Mouse (Mus musculus) liver, postnatal 0 days (tissue): Measurements from ENCODE around the gene Chst11. TPM values are rescaled to one million over a fixed set of nuclear protein-coding genes. Genes with fewer than 3 reads are reported as not detected.

Experiments
- ATAC-seq: fragments of 200-750 bp; cut with Nextera tagmentation; 2 replicates; pipeline ENCODE4 v1.8.0; 2017; ENCODE audit warnings: mild to moderate bottlenecking, moderate library complexity
- DNase-seq: peaks from one replicate; pipeline ENCODE4 v3.0.0-alpha.2; 2016
- H3K27ac ChIP-seq: fragments of 300-500 bp; sonication (generic); 2 replicates; pipeline ENCODE4 v1.5.1; 2014; ENCODE audit warnings: antibody characterized with exemption, moderate library complexity, mild to moderate bottlenecking, low read depth
- H3K27me3 ChIP-seq: fragments of 300-500 bp; sonication (generic); 2 replicates; pipeline ENCODE4 v1.6.1; 2014; ENCODE audit warnings: low read length, control low read depth, mixed read lengths; ENCODE audit not compliant: insufficient read depth
- H3K36me3 ChIP-seq: fragments of 300-500 bp; sonication (generic); replicated peaks from 2 replicates; pipeline ENCODE4 v1.6.1; 2014; ENCODE audit warnings: mild to moderate bottlenecking, control low read depth, low read length, moderate library complexity, mixed read lengths; ENCODE audit not compliant: insufficient read depth
- H3K4me1 ChIP-seq: fragments of 300-500 bp; sonication (generic); 2 replicates; pipeline ENCODE4 v1.6.1; 2014; ENCODE audit warnings: antibody characterized with exemption, mild to moderate bottlenecking, control low read depth; ENCODE audit not compliant: insufficient read depth
- H3K4me2 ChIP-seq: fragments of 300-500 bp; sonication (generic); 2 replicates; pipeline ENCODE4 v1.6.1; 2014; ENCODE audit warnings: low read depth, mild to moderate bottlenecking, low read length, moderate library complexity, mixed read lengths
- H3K4me3 ChIP-seq: fragments of 300-500 bp; sonication (generic); 2 replicates; pipeline ENCODE4 v1.5.1; 2014; ENCODE audit warnings: low read depth, low read length
- H3K9ac ChIP-seq: fragments of 300-500 bp; sonication (generic); replicated peaks from 2 replicates; pipeline ENCODE4 v1.6.1; 2014; ENCODE audit warnings: mild to moderate bottlenecking, moderate library complexity
- H3K9me3 ChIP-seq: fragments of 300-500 bp; sonication (generic); 2 replicates; pipeline ENCODE4 v1.6.1; 2016; ENCODE audit warnings: mild to moderate bottlenecking, control low read depth, low read length, mixed read lengths
- CTCF ChIP-seq: sonication (generic); IDR thresholded peaks from 2 replicates; pipeline ENCODE4 v1.5.1; 2016; ENCODE audit warnings: antibody characterized with exemption, low read depth
- EP300 ChIP-seq: IDR thresholded peaks from 2 replicates; pipeline ENCODE4 v1.6.1; 2016; ENCODE audit warnings: antibody characterized with exemption, low read depth, mild to moderate bottlenecking
- WGBS: fragments of 180-500 bp; shearing (Covaris S2); extraction: QIAGEN DNeasy Blood & Tissue Kit; methylation state at CpG from one replicate; pipeline ENCODE4 v1.1.7; 2014; ENCODE audit not compliant: insufficient replicate concordance; 5-methylcytosine and 5-hydroxymethylcytosine counted together
- polyA plus RNA-seq: library from polyadenylated mRNA; unstranded; fragments of >200 nt; fragmentation: Nextera tagmentation; extraction: Ambion mirVana; gene quantifications from 2 replicates; pipeline ENCODE4 v1.2.1, GENCODE M21; 2015

Gene Chst11
- polyA plus RNA-seq, 1 experiment from 2014 or later, result 0.40 TPM

- Histone ChIP-seq H3K36me3 (no peaks in the 10 kb centered on the region), H3K4me2 (no peak overlapping the region), H3K27ac (no peak overlapping the region), H3K9me3 (no peaks in the 10 kb centered on the region), H3K27me3 (no peaks in the 10 kb centered on the region), H3K4me3 (no peak overlapping the region), H3K4me1 (no peaks in the 10 kb centered on the region), H3K9ac (no peak overlapping the region)
- ATAC-seq, result no peak
- WGBS, result 66% methylated on average over 10 of the region's 10 CpGs
- TF ChIP-seq EP300, result no peak
- no peak for TF ChIP-seq CTCF
- DNase-seq, result no peak
These were observed 57.5 kb downstream of the Chst11 start for GRCm38 (mm10) chr10:83042613-83043477.

GRCm38 (mm10) chr10:83043478-83044259, 58.4 kb downstream of the Chst11 start:
- TF ChIP-seq CTCF (no peak), EP300 (no peak)
- Histone ChIP-seq H3K4me1 (no peaks in the 10 kb centered on the region), H3K4me3 (no peak overlapping the region), H3K27ac (no peak overlapping the region), H3K9ac (no peak overlapping the region), H3K36me3 (no peaks in the 10 kb centered on the region), H3K4me2 (no peak overlapping the region), H3K27me3 (no peaks in the 10 kb centered on the region), H3K9me3 (no peaks in the 10 kb centered on the region)
- no peak for ATAC-seq
- DNase-seq, result no peak
- WGBS, result 72% methylated on average over 2 of the region's 2 CpGs

GRCm38 (mm10) chr10:83049174-83049780, 64.0 kb downstream of the Chst11 start:
- TF ChIP-seq CTCF, result no peak
- TF ChIP-seq EP300, result no peak
- no peaks in the 10 kb centered on the region for H3K9me3 ChIP-seq
- H3K9ac ChIP-seq, result no peak overlapping the region
- H3K4me3 ChIP-seq, result no peak overlapping the region
- no peak overlapping the region for H3K27ac ChIP-seq
- ATAC-seq (no peak), DNase-seq (no peak)
- no peaks in the 10 kb centered on the region for H3K36me3 ChIP-seq
- H3K4me2 ChIP-seq, result no peak overlapping the region
- H3K27me3 ChIP-seq, result no peaks in the 10 kb centered on the region
- 81% methylated on average over 12 of the region's 12 CpGs for whole genome bisulfite sequencing
- H3K4me1 ChIP-seq, result no peaks in the 10 kb centered on the region

- DNase-seq (no peak), ATAC-seq (no peak)
- Histone ChIP-seq H3K4me3 (no peak overlapping the region), H3K4me1 (no peaks in the 10 kb centered on the region), H3K4me2 (no peak overlapping the region), H3K9me3 (no peaks in the 10 kb centered on the region), H3K27ac (no peak overlapping the region), H3K9ac (no peak overlapping the region), H3K27me3 (no peaks in the 10 kb centered on the region), H3K36me3 (no peaks in the 10 kb centered on the region)
- WGBS, result 86% methylated on average over 10 of the region's 10 CpGs
- no peak for TF ChIP-seq EP300
- no peak for TF ChIP-seq CTCF
These were observed 68.7 kb downstream of the Chst11 start for GRCm38 (mm10) chr10:83053886-83054550.

GRCm38 (mm10) chr10:83056291-83056690, 71.0 kb downstream of the Chst11 start:
- H3K4me2 ChIP-seq, result no peak overlapping the region
- no peak overlapping the region for H3K4me3 ChIP-seq
- TF ChIP-seq EP300 (no peak), CTCF (no peak)
- no peak for ATAC-seq
- no peak overlapping the region for H3K27ac ChIP-seq
- peaks cover 3% of the 10 kb centered on the region; the same call in 1 of the 2 replicates for H3K4me1 ChIP-seq
- no peak overlapping the region for H3K9ac ChIP-seq
- no peaks in the 10 kb centered on the region for H3K27me3 ChIP-seq
- WGBS, result 82% methylated on average over 7 of the region's 7 CpGs
- H3K36me3 ChIP-seq, result no peaks in the 10 kb centered on the region
- no peak for DNase-seq
- H3K9me3 ChIP-seq, result no peaks in the 10 kb centered on the region

GRCm38 (mm10) chr10:83056866-83057265, 71.6 kb downstream of the Chst11 start:
- no peak for DNase-seq
- Histone ChIP-seq H3K27ac (no peak overlapping the region), H3K4me1 (peaks cover 3% of the 10 kb centered on the region; the same call in 1 of the 2 replicates), H3K4me2 (no peak overlapping the region), H3K4me3 (no peak overlapping the region), H3K36me3 (no peaks in the 10 kb centered on the region), H3K9me3 (no peaks in the 10 kb centered on the region), H3K9ac (no peak overlapping the region), H3K27me3 (no peaks in the 10 kb centered on the region)
- ATAC-seq, result no peak
- TF ChIP-seq CTCF (no peak), EP300 (no peak)
- 71% methylated on average over 4 of the region's 4 CpGs for WGBS
